Mouse (Mus musculus) small intestine, adult 2 months (tissue): ENCODE results near the gene Vmn2r27. TPM values are rescaled to one million over a fixed set of nuclear protein-coding genes. Genes with fewer than 3 reads are reported as not detected.
A peak's percentile ranks its signal among the peaks of the same experiment; 100 is the strongest.

Experiments used
- H3K27ac ChIP-seq: fragments of 200-500 bp; 2 replicates; pipeline ENCODE4 v1.5.1; 2012; ENCODE audit warnings: low read depth, low read length, control low read depth, inconsistent platforms; ENCODE audit not compliant: insufficient read depth
- H3K27me3 ChIP-seq: fragments of 200-500 bp; 2 replicates; pipeline ENCODE4 v1.6.1; 2012; ENCODE audit warnings: mild to moderate bottlenecking, moderate library complexity, low read length, inconsistent platforms; ENCODE audit not compliant: control insufficient read depth, insufficient read depth
- H3K36me3 ChIP-seq: fragments of 200-500 bp; 2 replicates; pipeline ENCODE4 v1.6.1; 2012; ENCODE audit warnings: mild to moderate bottlenecking, low read length, control low read depth, inconsistent platforms; ENCODE audit not compliant: control insufficient read depth, insufficient read depth
- H3K4me1 ChIP-seq: fragments of 200-500 bp; 2 replicates; pipeline ENCODE4 v1.6.1; 2012; ENCODE audit warnings: low read length, inconsistent platforms, mixed read lengths; ENCODE audit not compliant: control insufficient read depth, insufficient read depth, insufficient read length
- H3K4me3 ChIP-seq: fragments of 200-500 bp; 2 replicates; pipeline ENCODE4 v1.5.1; 2012; ENCODE audit warnings: low read depth, mild to moderate bottlenecking, control low read depth, inconsistent platforms, low read length, moderate library complexity
- CTCF ChIP-seq: fragments of 200-500 bp; IDR thresholded peaks from 2 replicates; pipeline ENCODE4 v1.5.1; 2012; ENCODE audit warnings: low read depth, mild to moderate bottlenecking, control low read depth, inconsistent platforms, low read length, moderate library complexity, mixed read lengths; ENCODE audit not compliant: insufficient replicate concordance, insufficient read length; ENCODE audit errors: extremely low read depth
- POLR2A ChIP-seq: fragments of 200-500 bp; IDR thresholded peaks from 2 replicates; pipeline ENCODE4 v1.6.1; 2012; ENCODE audit warnings: low read depth, mild to moderate bottlenecking, control low read depth, inconsistent platforms, low read length, moderate library complexity
- WGBS: fragments of 180-500 bp; shearing (Covaris S2); methylation state at CpG from one replicate; pipeline ENCODE4 v1.1.7; 2018; 5-methylcytosine and 5-hydroxymethylcytosine counted together
- polyA plus RNA-seq: library from polyadenylated mRNA; depleted of rRNA; stranded (reverse); fragments of >200 nt; gene quantifications from 2 replicates; pipeline ENCODE4 v1.2.3, GENCODE M21; 2012; rRNA removed

The Vmn2r27 gene
- not detected in 2 replicates for polyA plus RNA-seq

DNA sequence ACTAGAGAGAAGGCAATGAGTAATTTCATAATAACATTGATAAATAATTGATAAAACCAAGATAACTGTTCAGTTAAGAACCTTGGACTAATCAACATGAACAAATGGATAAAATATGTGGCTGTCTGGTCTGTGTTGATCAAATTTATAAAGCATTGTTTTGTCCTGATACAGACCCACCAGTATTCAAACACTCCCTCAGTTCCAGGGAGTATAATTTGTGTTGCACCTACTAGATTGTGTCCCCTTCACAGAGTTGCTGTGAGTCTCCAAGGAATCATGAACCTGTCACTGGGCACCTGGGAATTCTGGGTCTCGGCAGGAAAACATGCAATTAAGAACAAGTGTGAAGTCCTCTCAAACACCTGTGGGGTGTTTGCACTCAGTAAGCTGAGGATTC, at the start of gene Vmn2r27:
TSS of gene Vmn2r27 (minus strand) at position 101 of the 400 bp plus-strand sequence.
- Histone ChIP-seq H3K27ac (no peak within 1 kb of the TSS), H3K4me1 (no peaks in the 10 kb centered on the region), H3K27me3 (no peaks in the 10 kb centered on the region), H3K4me3 (no peak within 1 kb of the TSS), H3K36me3 (no peaks in the 10 kb centered on the region)
- WGBS, result 63% methylated on average over 1 of the region's 1 CpGs
- TF ChIP-seq CTCF (no peak), POLR2A (no peak)

GRCm38 (mm10) chr6:124278291-124278690, 46.6 kb upstream of the Vmn2r27 start:
- Histone ChIP-seq H3K27ac (no peak overlapping the region), H3K27me3 (no peaks in the 10 kb centered on the region), H3K4me1 (no peaks in the 10 kb centered on the region), H3K4me3 (no peak overlapping the region), H3K36me3 (no peaks in the 10 kb centered on the region)
- WGBS, result 70% methylated on average over 5 of the region's 5 CpGs
- TF ChIP-seq CTCF (no peak), POLR2A (no peak)

GRCm38 (mm10) chr6:124277641-124278040, 46.0 kb upstream of the Vmn2r27 start:
- H3K27ac ChIP-seq, result no peak overlapping the region
- no peak overlapping the region for H3K4me3 ChIP-seq
- TF ChIP-seq POLR2A (no peak), CTCF (no peak)
- WGBS, result 62% methylated on average over 5 of the region's 5 CpGs
- no peaks in the 10 kb centered on the region for H3K36me3 ChIP-seq
- H3K4me1 ChIP-seq, result no peaks in the 10 kb centered on the region
- no peaks in the 10 kb centered on the region for H3K27me3 ChIP-seq

DNA sequence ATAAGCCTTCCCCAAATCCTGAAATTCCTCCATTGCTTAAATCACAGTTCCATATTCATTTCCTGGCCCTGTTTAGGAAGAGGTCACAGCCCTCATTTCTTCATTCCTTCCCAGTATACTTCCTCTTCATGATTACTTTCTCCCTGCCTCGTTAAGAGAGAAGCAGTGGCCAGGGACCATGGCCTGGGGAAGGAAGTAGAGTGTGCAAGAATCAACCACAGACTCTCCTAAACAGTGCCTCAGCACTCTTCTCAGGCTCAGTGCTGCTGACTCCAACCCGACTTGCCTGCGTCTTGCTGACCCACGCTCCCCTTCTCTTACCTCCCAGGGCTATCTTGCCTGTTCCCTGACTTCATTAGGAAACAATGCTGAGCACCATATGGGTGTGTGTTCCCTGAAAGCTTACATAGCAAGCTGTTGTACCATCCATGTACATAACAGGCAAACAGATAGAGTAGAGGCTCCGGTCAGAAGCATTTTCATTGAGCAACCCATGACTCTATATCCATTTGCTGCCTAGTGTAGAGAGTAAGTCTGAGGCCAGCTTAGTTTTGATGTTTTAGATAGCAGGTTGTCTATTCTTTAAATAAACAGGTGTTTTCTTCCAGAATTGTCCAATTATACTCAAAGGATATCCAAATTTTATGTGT, 41.7 kb upstream of the Vmn2r27 start:
- 70% methylated on average over 5 of the region's 5 CpGs for WGBS
- H3K4me3 ChIP-seq, result no peak overlapping the region
- no peak for TF ChIP-seq POLR2A
- no peak for TF ChIP-seq CTCF
- no peak overlapping the region for H3K27ac ChIP-seq
- no peaks in the 10 kb centered on the region for H3K4me1 ChIP-seq
- no peaks in the 10 kb centered on the region for H3K36me3 ChIP-seq
- no peaks in the 10 kb centered on the region for H3K27me3 ChIP-seq

DNA sequence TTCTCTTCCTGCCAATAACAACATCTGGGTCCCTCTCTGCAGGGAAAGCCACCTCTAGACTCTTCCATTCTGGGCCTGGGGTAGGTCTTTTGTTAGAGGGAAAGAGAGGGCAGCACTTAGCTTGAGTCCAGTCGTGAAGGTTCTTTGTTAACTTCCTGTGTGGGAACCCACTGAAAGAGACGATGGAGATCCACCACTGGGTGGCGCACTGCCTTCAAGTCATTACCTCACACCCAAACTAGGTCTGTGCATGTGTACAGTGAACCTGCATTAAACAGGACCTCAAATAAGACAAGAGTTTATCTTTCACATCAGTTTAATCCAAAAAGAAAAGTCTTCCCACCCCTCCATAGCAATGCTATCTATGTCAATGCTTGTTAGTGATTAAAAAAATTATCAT, 31.0 kb upstream of the Vmn2r27 start:
- Histone ChIP-seq H3K27ac (no peak overlapping the region), H3K27me3 (no peaks in the 10 kb centered on the region), H3K4me1 (no peaks in the 10 kb centered on the region), H3K4me3 (no peak overlapping the region), H3K36me3 (no peaks in the 10 kb centered on the region)
- WGBS, result 3% methylated on average over 3 of the region's 3 CpGs
- no peak for TF ChIP-seq POLR2A
- TF ChIP-seq CTCF, result peak; percentile 81; the same call in 1 of the 2 replicates

GRCm38 (mm10) chr6:124260198-124260931, 28.7 kb upstream of the Vmn2r27 start:
- TF ChIP-seq CTCF, result peak; percentile 69; the same call in 1 of the 2 replicates
- TF ChIP-seq POLR2A, result no peak
- no peaks in the 10 kb centered on the region for H3K36me3 ChIP-seq
- no peaks in the 10 kb centered on the region for H3K27me3 ChIP-seq
- H3K27ac ChIP-seq, result no peak overlapping the region
- no peaks in the 10 kb centered on the region for H3K4me1 ChIP-seq
- WGBS, result 29% methylated on average over 10 of the region's 14 CpGs
- H3K4me3 ChIP-seq, result no peak overlapping the region

- Histone ChIP-seq H3K4me1 (no peaks in the 10 kb centered on the region), H3K4me3 (no peak overlapping the region), H3K27me3 (no peaks in the 10 kb centered on the region), H3K36me3 (no peaks in the 10 kb centered on the region), H3K27ac (no peak overlapping the region)
- WGBS, result 77% methylated on average over 6 of the region's 6 CpGs
- TF ChIP-seq CTCF (no peak), POLR2A (no peak)
These were observed 24.2 kb upstream of the Vmn2r27 start for GRCm38 (mm10) chr6:124255721-124256470.
